Mouse (Mus musculus) limb, embryonic 10.5 days (tissue): ENCODE data around the gene Naa50. TPM values are rescaled to one million over a fixed set of nuclear protein-coding genes. Genes with fewer than 3 reads are reported as not detected.

Experiments
- polyA plus RNA-seq: library from polyadenylated mRNA; unstranded; fragments of >200 nt; fragmentation: Nextera tagmentation; extraction: Ambion mirVana; gene quantifications from 2 replicates; pipeline ENCODE4 v1.2.1, GENCODE M21; 2016

Naa50 gene
- polyA plus RNA-seq, 1 experiment from 2014 or later: 138 TPM

Other genes starting within 250 kb of the Naa50 start
- 33.4 and 36.9 TPM in 2 replicates for gene Qtrt2, start 213.0 kb upstream of the Naa50 start, polyA plus RNA-seq
- gene Zdhhc23, start 160.0 kb upstream of the Naa50 start, polyA plus RNA-seq: 1.1 and 1.2 TPM in 2 replicates
- 3.4 and 6.3 TPM in 2 replicates for gene Gramd1c, start 76.5 kb upstream of the Naa50 start, polyA plus RNA-seq
- gene Atp6v1a, start 125 bp upstream of the Naa50 start, polyA plus RNA-seq: 32.6 and 34.4 TPM in 2 replicates
- 3.2 and 4.2 TPM in 2 replicates for gene Usf3, start 33.4 kb downstream of the Naa50 start, polyA plus RNA-seq
- not detected in 2 replicates for gene Sidt1, start 193.4 kb downstream of the Naa50 start, polyA plus RNA-seq
- gene Spice1, start 207.3 kb downstream of the Naa50 start, polyA plus RNA-seq: 27.5 and 31.2 TPM in 2 replicates